Mouse (Mus musculus) lung, embryonic 14.5 days (tissue): ENCODE measurements around the gene Fam71e1. TPM values are rescaled to one million over a fixed set of nuclear protein-coding genes. Genes with fewer than 3 reads are reported as not detected.

Experiments
- ATAC-seq: fragments of 200-750 bp; cut with Nextera tagmentation; 2 replicates; pipeline ENCODE4 v1.8.0; 2017; ENCODE audit warnings: mild to moderate bottlenecking, moderate TSS enrichment, moderate library complexity; ENCODE audit not compliant: insufficient read depth
- DNase-seq: peaks from one replicate; pipeline ENCODE4 v3.0.0-alpha.2; 2015
- H3K27ac ChIP-seq: fragments of 300-500 bp; sonication (generic); 2 replicates; pipeline ENCODE4 v1.5.1; 2014; ENCODE audit warnings: low read depth, mild to moderate bottlenecking, moderate library complexity
- H3K27me3 ChIP-seq: fragments of 300-500 bp; sonication (generic); 2 replicates; pipeline ENCODE4 v1.6.1; 2014; ENCODE audit warnings: low read length, control low read depth; ENCODE audit not compliant: insufficient read depth
- H3K36me3 ChIP-seq: fragments of 300-500 bp; sonication (generic); 2 replicates; pipeline ENCODE4 v1.6.1; 2014; ENCODE audit warnings: control low read depth; ENCODE audit not compliant: insufficient read depth
- H3K4me1 ChIP-seq: fragments of 300-500 bp; sonication (generic); 2 replicates; pipeline ENCODE4 v1.6.1; 2014; ENCODE audit warnings: antibody characterized with exemption, control low read depth; ENCODE audit not compliant: insufficient read depth
- H3K4me2 ChIP-seq: fragments of 300-500 bp; sonication (generic); 2 replicates; pipeline ENCODE4 v1.6.1; 2014; ENCODE audit warnings: mild to moderate bottlenecking
- H3K4me3 ChIP-seq: fragments of 300-500 bp; sonication (generic); 2 replicates; pipeline ENCODE4 v1.5.1; 2014; ENCODE audit warnings: low read depth, low read length
- H3K9ac ChIP-seq: fragments of 300-500 bp; sonication (generic); 2 replicates; pipeline ENCODE4 v1.6.1; 2014
- H3K9me3 ChIP-seq: fragments of 300-500 bp; sonication (generic); 2 replicates; pipeline ENCODE4 v1.6.1; 2016; ENCODE audit warnings: low read depth, low read length, control low read depth
- CTCF ChIP-seq: IDR thresholded peaks from 2 replicates; pipeline ENCODE4 v1.5.1; 2016; ENCODE audit warnings: antibody characterized with exemption, low read depth
- WGBS: fragments of 180-500 bp; shearing (Covaris S2); extraction: QIAGEN DNeasy Blood & Tissue Kit; methylation state at CpG from one replicate; pipeline ENCODE4 v1.1.7; 2014; 5-methylcytosine and 5-hydroxymethylcytosine counted together
- polyA plus RNA-seq: library from polyadenylated mRNA; unstranded; fragments of >200 nt; fragmentation: Nextera tagmentation; extraction: Ambion mirVana; gene quantifications from 2 replicates; pipeline ENCODE4 v1.2.1, GENCODE M21; 2014

Gene Fam71e1
- 9.1 and 11.3 TPM in 2 replicates for polyA plus RNA-seq

DNA sequence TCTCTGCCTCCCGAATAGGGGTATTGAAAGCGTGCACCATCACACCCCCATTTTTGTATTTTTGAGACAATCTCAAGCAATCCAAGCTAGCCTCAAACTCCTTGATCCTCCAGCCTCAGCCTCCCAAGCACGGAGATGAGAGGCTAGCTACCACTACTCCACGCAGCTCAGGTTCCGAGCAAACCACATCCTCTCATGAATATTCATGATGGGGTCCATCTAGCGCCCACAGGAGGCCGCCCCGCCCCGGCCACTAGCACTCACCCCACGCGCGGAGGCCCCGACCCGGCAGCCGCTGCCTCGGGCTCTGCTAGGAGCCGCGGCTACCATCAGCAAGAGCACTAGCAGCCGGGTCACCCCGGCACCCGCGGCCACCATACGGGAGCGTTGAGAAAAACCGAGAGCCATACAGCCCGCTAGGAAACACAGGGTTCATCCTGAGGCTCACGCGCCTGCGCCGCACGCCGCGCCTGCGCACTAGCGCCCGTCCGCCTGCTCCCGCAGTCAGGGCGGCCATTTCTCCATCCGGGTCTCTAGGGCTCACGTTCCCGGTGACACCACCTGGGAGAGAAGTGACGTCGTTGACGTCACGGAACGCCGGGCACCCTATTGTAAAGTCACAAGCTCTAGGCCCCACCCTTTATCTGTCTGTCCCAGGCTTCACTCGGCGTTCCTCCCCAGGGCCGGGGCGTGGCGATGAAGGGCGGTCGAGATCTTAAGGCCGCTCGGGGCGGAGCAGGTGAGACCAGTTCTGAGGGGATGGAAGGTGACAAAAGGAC lies at the start of gene Fam71e1, which contains the start of gene Emc10:
Fam71e1 (plus strand) TSS at position 590 of the 779 bp plus-strand sequence.
Emc10 (minus strand) TSS at position 538 of the 779 bp plus-strand sequence.
- Histone ChIP-seq H3K4me1 (peaks cover 7% of the 10 kb centered on the region), H3K9ac (peak within 1 kb of the TSS; percentile 80), H3K4me3 (peak within 1 kb of the TSS; percentile 70), H3K27me3 (peaks cover 4% of the 10 kb centered on the region; the same call in 1 of the 2 replicates), H3K9me3 (no peaks in the 10 kb centered on the region), H3K27ac (peak within 1 kb of the TSS; percentile 91), H3K4me2 (peak within 1 kb of the TSS; percentile 94), H3K36me3 (peaks cover 23% of the 10 kb centered on the region)
- peak; percentile 100 for DNase-seq
- peak; percentile 96 for ATAC-seq
- under 1% methylated on average over 58 of the region's 58 CpGs for WGBS
- TF ChIP-seq CTCF: no peak

DNA sequence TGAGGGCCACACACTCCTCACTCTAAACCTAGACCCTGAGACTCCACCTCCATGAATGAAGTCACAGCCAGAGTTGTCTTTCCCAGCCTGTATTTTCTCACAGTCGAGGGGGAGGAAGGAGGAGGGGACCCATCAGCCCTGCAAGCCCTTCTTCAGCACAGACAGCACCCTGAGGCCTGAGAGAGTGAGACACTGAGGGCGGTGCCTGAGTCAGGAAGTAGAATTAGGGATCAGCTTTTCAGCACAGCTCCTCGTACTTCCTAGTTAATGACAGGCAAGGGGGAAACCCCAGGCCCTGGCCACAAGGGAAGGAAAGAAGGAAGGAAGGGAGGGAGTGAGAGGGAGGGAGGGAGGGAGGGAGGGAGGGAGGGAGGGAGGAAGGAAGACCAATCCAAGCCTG lies 43.1 kb upstream of the Fam71e1 start:
- no peaks in the 10 kb centered on the region for H3K36me3 ChIP-seq
- H3K4me1 ChIP-seq: no peaks in the 10 kb centered on the region
- H3K9ac ChIP-seq: no peak overlapping the region
- H3K27ac ChIP-seq: no peak overlapping the region
- ATAC-seq (0 out of 2 replicates have a peak, but pooled peaks have one; percentile 31), DNase-seq (no peak)
- no peak for TF ChIP-seq CTCF
- no peaks in the 10 kb centered on the region for H3K9me3 ChIP-seq
- no peaks in the 10 kb centered on the region for H3K27me3 ChIP-seq
- no peak overlapping the region for H3K4me3 ChIP-seq
- 9% methylated on average over 3 of the region's 3 CpGs for WGBS
- H3K4me2 ChIP-seq: no peak overlapping the region

DNA sequence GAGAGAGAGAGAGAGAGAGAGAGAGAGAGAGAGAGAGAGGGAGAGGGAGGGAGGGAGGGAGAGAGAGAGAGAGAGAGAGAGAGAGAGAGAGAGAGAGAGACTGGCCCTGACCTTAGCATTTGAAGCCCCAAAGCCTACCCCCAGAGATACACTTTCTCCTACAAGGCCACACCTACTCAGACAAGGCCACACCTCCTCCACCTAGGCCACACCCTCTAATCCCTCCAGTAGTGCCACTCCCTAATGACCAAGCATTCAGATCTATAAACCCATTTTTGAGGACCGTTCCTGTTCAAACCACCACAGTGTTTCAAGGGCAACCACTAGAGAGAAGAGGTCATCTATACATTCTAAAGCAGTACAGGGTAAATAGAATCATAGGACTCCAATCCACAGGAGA lies 40.1 kb upstream of the Fam71e1 start:
- no peak for DNase-seq
- Histone ChIP-seq H3K9me3 (no peaks in the 10 kb centered on the region), H3K4me3 (no peak overlapping the region), H3K36me3 (no peaks in the 10 kb centered on the region), H3K27ac (no peak overlapping the region), H3K4me1 (no peaks in the 10 kb centered on the region), H3K4me2 (no peak overlapping the region), H3K9ac (no peak overlapping the region), H3K27me3 (peaks cover 20% of the 10 kb centered on the region)
- ATAC-seq: no peak
- WGBS: 84% methylated on average over 1 of the region's 1 CpGs
- TF ChIP-seq CTCF: no peak

DNA sequence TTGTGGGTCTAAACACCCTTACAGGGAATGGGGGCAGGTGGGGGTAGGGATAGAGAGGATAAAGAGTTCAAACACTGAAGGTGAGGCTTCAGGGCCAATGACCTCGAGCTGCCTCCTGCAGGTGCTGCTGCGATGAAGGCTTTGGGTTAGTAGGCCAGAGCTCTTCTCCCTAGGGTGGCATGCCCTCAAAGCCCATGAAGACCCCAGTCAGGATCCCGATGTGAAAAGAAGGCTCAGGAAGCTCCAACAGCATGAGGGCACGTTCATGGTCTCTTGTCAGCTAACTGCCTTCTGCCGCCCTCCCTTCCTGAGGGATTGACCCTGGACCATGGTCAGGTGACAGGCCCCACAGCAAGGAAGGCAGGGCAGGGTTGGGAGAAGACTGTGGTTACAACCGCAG lies 36.3 kb upstream of the Fam71e1 start:
- Histone ChIP-seq H3K27me3 (peaks cover 53% of the 10 kb centered on the region), H3K9ac (no peak overlapping the region), H3K4me3 (no peak overlapping the region), H3K9me3 (no peaks in the 10 kb centered on the region), H3K27ac (no peak overlapping the region), H3K4me1 (no peaks in the 10 kb centered on the region), H3K36me3 (no peaks in the 10 kb centered on the region), H3K4me2 (no peak overlapping the region)
- no peak for TF ChIP-seq CTCF
- 70% methylated on average over 6 of the region's 6 CpGs for WGBS
- DNase-seq (no peak), ATAC-seq (no peak)

DNA sequence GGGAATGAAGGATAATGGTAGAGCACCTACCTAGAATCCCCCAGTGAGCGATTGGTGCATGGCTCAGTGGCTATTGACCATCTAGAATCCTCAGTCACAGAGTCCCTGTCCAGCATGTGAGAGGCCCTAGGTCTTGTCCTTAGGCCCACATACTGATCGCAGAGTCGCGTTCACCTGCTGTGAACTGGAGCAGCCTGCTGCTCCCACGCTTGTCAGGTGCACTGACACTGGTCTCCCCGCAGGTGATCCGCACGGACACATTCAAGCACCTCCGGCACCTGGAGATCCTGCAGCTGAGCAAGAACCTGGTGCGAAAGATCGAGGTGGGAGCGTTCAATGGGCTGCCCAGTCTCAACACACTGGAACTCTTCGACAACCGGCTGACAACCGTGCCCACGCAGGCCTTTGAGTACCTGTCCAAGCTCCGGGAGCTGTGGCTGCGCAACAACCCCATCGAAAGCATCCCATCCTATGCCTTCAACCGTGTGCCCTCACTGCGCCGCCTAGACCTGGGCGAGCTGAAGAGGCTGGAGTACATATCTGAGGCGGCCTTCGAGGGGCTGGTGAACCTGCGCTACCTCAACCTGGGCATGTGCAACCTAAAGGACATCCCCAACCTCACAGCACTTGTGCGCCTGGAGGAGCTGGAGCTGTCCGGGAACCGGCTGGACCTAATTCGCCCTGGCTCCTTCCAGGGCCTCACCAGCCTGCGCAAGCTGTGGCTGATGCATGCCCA lies 35.4 kb upstream of the Fam71e1 start:
- Histone ChIP-seq H3K4me2 (no peak overlapping the region), H3K4me1 (no peaks in the 10 kb centered on the region), H3K27ac (no peak overlapping the region), H3K9me3 (no peaks in the 10 kb centered on the region), H3K4me3 (no peak overlapping the region), H3K36me3 (no peaks in the 10 kb centered on the region), H3K9ac (no peak overlapping the region), H3K27me3 (peaks cover 53% of the 10 kb centered on the region)
- WGBS: 64% methylated on average over 31 of the region's 31 CpGs
- TF ChIP-seq CTCF: no peak
- ATAC-seq (no peak), DNase-seq (no peak)

DNA sequence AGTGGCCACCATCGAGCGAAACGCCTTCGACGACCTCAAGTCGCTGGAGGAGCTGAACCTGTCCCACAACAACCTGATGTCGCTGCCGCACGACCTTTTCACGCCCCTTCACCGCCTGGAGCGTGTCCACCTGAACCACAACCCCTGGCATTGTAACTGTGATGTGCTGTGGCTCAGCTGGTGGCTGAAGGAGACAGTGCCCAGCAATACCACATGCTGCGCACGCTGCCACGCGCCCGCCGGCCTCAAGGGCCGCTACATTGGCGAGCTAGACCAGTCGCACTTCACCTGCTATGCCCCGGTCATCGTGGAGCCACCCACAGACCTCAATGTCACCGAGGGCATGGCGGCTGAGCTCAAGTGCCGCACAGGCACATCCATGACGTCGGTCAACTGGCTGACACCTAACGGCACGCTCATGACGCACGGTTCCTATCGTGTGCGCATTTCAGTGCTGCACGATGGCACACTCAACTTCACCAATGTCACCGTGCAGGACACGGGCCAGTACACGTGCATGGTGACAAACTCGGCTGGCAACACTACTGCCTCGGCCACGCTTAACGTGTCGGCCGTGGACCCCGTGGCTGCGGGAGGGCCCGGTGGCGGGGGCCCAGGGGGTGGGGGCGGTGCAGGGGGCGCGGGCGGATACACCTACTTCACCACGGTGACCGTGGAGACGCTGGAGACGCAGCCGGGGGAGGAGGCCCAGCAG lies 34.7 kb upstream of the Fam71e1 start:
- ATAC-seq (no peak), DNase-seq (no peak)
- H3K27ac ChIP-seq: no peak overlapping the region
- no peaks in the 10 kb centered on the region for H3K9me3 ChIP-seq
- H3K4me3 ChIP-seq: no peak overlapping the region; the same call in 1 of the 2 replicates
- peaks cover 53% of the 10 kb centered on the region for H3K27me3 ChIP-seq
- WGBS: 50% methylated on average over 57 of the region's 57 CpGs
- H3K4me1 ChIP-seq: no peaks in the 10 kb centered on the region
- H3K36me3 ChIP-seq: no peaks in the 10 kb centered on the region
- H3K9ac ChIP-seq: no peak overlapping the region
- no peak overlapping the region for H3K4me2 ChIP-seq
- TF ChIP-seq CTCF: no peak
